Mouse (Mus musculus): ENCODE measurements at regions not wholly inside any gene's neighbourhood (a gene's known extent, or its start where the extent isn't known, plus 50 kb on each side); places are given as distances from the start of the nearest gene placed in this dataset.

GRCm38 (mm10) chr4:127612761-127613160 lies 254.8 kb upstream of the Gjb5 start:
- TF ChIP-seq CTCF (conservative IDR thresholded peaks at IDR 0.05 in 1 of 2, IDR thresholded peaks at IDR 0.05 in 1 of 2; ENCODE audit: low read depth in 2 of 2, low read length in 2 of 2) (peak in 1 of 2 experiments; percentile 33; a peak in 3 of 4 replicates), POLR2A (IDR thresholded peaks at IDR 0.05; ENCODE audit: low read depth, low read length) (no peak), CHD1 (IDR thresholded peaks at IDR 0.05; ENCODE audit: low read depth, low read length) (no peak), CHD2 (IDR thresholded peaks at IDR 0.05; ENCODE audit: low read length) (no peak), MEF2A (IDR thresholded peaks at IDR 0.05; ENCODE audit: borderline replicate concordance, low read depth, low read length) (no peak), EP300 (IDR thresholded peaks at IDR 0.05; ENCODE audit: low read length) (no peak), JUND (conservative IDR thresholded peaks at IDR 0.05; ENCODE audit: low read depth, low read length) (no peak), ZNF384 (IDR thresholded peaks at IDR 0.05; ENCODE audit: low read depth, low read length) (no peak), MAX (IDR thresholded peaks at IDR 0.05; ENCODE audit: low read length) (no peak), IRF4 (IDR thresholded peaks at IDR 0.05; ENCODE audit: low read depth, low read length) (no peak), MYC (IDR thresholded peaks at IDR 0.05; ENCODE audit: low read depth, low read length) (no peak), BHLHE40 (IDR thresholded peaks at IDR 0.05; ENCODE audit: low read depth, low read length) (no peak)

Data from CH12.LX (cell line).